Comparison of ENCODE assay signal across 9 mouse cellular contexts in genomic region chr17:6743787-6744239, GRCm38 (mm10). TPM values are rescaled to one million over a fixed set of nuclear protein-coding genes. Genes with fewer than 3 reads are reported as not detected.
DNase-seq lines count a peak whose midpoint lies in the region; ATAC-seq and TF ChIP-seq lines count a peak whose summit lies in the region.
"Had no signal": no experiment of that assay in that cellular context is flagged by ENCODE, and none has a peak within 500 bp of the region (broad histone marks: within the 10 kb centered on the region; RNA-seq: fewer than 3 reads in every experiment).

No protein-coding gene starts in this region.

- no peak overlapping the region for H3K4me3 ChIP-seq in forebrain, embryonic 12.5 days (replicated peaks)
- no peak overlapping the region for H3K4me3 ChIP-seq in forebrain, postnatal 0 days (ENCODE audit: low read depth, low read length)
- no peak overlapping the region for H3K4me3 ChIP-seq in thymus, adult 2 months (ENCODE audit: control insufficient read depth, insufficient read depth, low read length)

- H3K4me2 ChIP-seq in forebrain, embryonic 12.5 days = no peak overlapping the region
- no peak overlapping the region for H3K4me2 ChIP-seq in forebrain, postnatal 0 days (ENCODE audit: low read depth)

- ATAC-seq in forebrain, embryonic 12.5 days (ENCODE audit: low FRiP score) = no peak
- ATAC-seq in forebrain, postnatal 0 days = no peak
- no peak for ATAC-seq in erythroid progenitor cell, adult 5-6 weeks (replicated peaks; ENCODE audit: low FRiP score, poor library complexity, severe bottlenecking)

- WGBS in forebrain, embryonic 12.5 days = 87% methylated on average over 11 of the region's 11 CpGs
- WGBS in forebrain, postnatal 0 days = 86% methylated on average over 11 of the region's 11 CpGs
- 3% methylated on average over 11 of the region's 11 CpGs for WGBS in thymus, adult 2 months

- no peaks in the 10 kb centered on the region for H3K27me3 ChIP-seq in forebrain, embryonic 12.5 days
- no peaks in the 10 kb centered on the region for H3K27me3 ChIP-seq in forebrain, postnatal 0 days (ENCODE audit: insufficient read depth, low read length)
- no peaks in the 10 kb centered on the region for H3K27me3 ChIP-seq in thymus, adult 2 months (ENCODE audit: control insufficient read depth, insufficient read depth, low read length)
- H3K27me3 ChIP-seq: CH12.LX had no signal

- TF ChIP-seq POLR2A in thymus, adult 2 months (IDR thresholded peaks at IDR 0.05; ENCODE audit: control insufficient read depth, extremely low read depth, insufficient read depth, low read length, poor library complexity) = no peak

- peaks cover 74% of the 10 kb centered on the region for H3K4me1 ChIP-seq in forebrain, embryonic 12.5 days
- 0 out of 2 replicates have a peak, but pooled peaks cover 9% of the 10 kb centered on the region for H3K4me1 ChIP-seq in forebrain, postnatal 0 days (ENCODE audit: insufficient read depth)
- peaks cover 68% of the 10 kb centered on the region for H3K4me1 ChIP-seq in thymus, adult 2 months (replicated peaks; ENCODE audit: control insufficient read depth, insufficient read depth, low read length)

- H3K9me3 ChIP-seq in forebrain, embryonic 12.5 days = no peaks in the 10 kb centered on the region
- no peaks in the 10 kb centered on the region for H3K9me3 ChIP-seq in forebrain, postnatal 0 days (ENCODE audit: low read length)

- no peak for TF ChIP-seq CTCF in forebrain, postnatal 0 days (IDR thresholded peaks at IDR 0.05; ENCODE audit: low read depth)
- TF ChIP-seq CTCF in thymus, adult 2 months (IDR thresholded peaks at IDR 0.05; ENCODE audit: borderline replicate concordance, control insufficient read depth, extremely low read depth, insufficient read depth, low read length, poor library complexity) = no peak

- peaks cover 66% of the 10 kb centered on the region for H3K36me3 ChIP-seq in forebrain, embryonic 12.5 days (replicated peaks)
- H3K36me3 ChIP-seq in forebrain, postnatal 0 days (ENCODE audit: insufficient read depth) = no peaks in the 10 kb centered on the region
- peaks cover 83% of the 10 kb centered on the region for H3K36me3 ChIP-seq in thymus, adult 2 months (ENCODE audit: control insufficient read depth, insufficient read depth, low read length)

- H3K27ac ChIP-seq in forebrain, embryonic 12.5 days = 0 out of 2 replicates have a peak overlapping the region, but pooled peaks have one; percentile 71
- H3K27ac ChIP-seq in forebrain, postnatal 0 days (ENCODE audit: low read depth, low read length) = no peak overlapping the region
- H3K27ac ChIP-seq in thymus, adult 2 months (ENCODE audit: control insufficient read depth, insufficient read depth, low read length) = peak overlapping the region; percentile 99

- DNase-seq in forebrain, postnatal 0 days = no peak
- peak; percentile 54 for DNase-seq in lung, postnatal 36 days
- no peak for DNase-seq in lung, postnatal 14 days
- DNase-seq in kidney, postnatal 10 days = peak; percentile 13
- DNase-seq in thymus, adult 2 months = peak; percentile 84
- DNase-seq in adrenal gland, postnatal 4 days (ENCODE audit: low spot score in 2 of 2) = no peak

- H3K9ac ChIP-seq in forebrain, embryonic 12.5 days = no peak overlapping the region
- H3K9ac ChIP-seq in forebrain, postnatal 0 days = no peak overlapping the region

RNA-seq across cellular contexts. Expression of gene Ezr, which starts 38.8 kb away (rescaled TPM):
- 115 and 122 TPM in 2 replicates for polyA plus RNA-seq in forebrain, embryonic 12.5 days (2016; fragmentation: Nextera tagmentation; extraction: Ambion mirVana)
- total RNA-seq in forebrain, postnatal 0 days (2014; rRNA removed) = 37.8 and 45.4 TPM in 2 replicates
- 51.6 and 60.2 TPM in 2 replicates for polyA plus RNA-seq in forebrain, postnatal 0 days (2015; fragmentation: Nextera tagmentation; extraction: Ambion mirVana)
- polyA plus RNA-seq in thymus, adult 2 months (2012; rRNA removed) = 149 and 189 TPM in 2 replicates
- 59.5 and 69.6 TPM in 2 replicates for total RNA-seq in erythroid progenitor cell, adult 5-6 weeks (2015; ENCODE audit: low replicate concordance)
- 196 and 254 TPM in 2 replicates for total RNA-seq in erythroid progenitor cell, adult 5-6 weeks (2017; ENCODE audit: low replicate concordance)
- total RNA-seq in adrenal gland, postnatal 4 days (2021) = 10 to 100 TPM; 23.7 to 60.5 TPM

Comparison
In these comparisons a context has a peak if more than half of its experiments do, and no peak if none do; other contexts are left out.
1. DNase-seq: peak in lung, postnatal 36 days (single experiment), kidney, postnatal 10 days (single experiment) and thymus, adult 2 months (single experiment); none in forebrain, postnatal 0 days (single experiment), lung, postnatal 14 days (single experiment) and adrenal gland, postnatal 4 days (0 of 2).